Mouse (Mus musculus) liver, adult 2 months (tissue): ENCODE measurements around the gene Hist1h3e. TPM values are rescaled to one million over a fixed set of nuclear protein-coding genes. Genes with fewer than 3 reads are reported as not detected.
"Not testable (repeated sequence)": the region's sequence is repeated elsewhere in the genome, so short reads cannot be mapped to it uniquely, and the experiment has no call there.

Experiments
- DNase-seq: peaks from one replicate; pipeline ENCODE4 v3.0.0-alpha.2; 2011; ENCODE audit warnings: low read depth, low spot score; ENCODE audit errors: extremely low read depth
- H3K27ac ChIP-seq: fragments of 200-500 bp; replicated peaks from 2 replicates; pipeline ENCODE4 v1.5.1; 2012; ENCODE audit warnings: low read depth, mild to moderate bottlenecking, control low read depth, inconsistent platforms, low read length; ENCODE audit not compliant: insufficient read depth
- H3K27me3 ChIP-seq: fragments of 200-500 bp; 2 replicates; pipeline ENCODE4 v1.6.1; 2012; ENCODE audit warnings: mild to moderate bottlenecking, moderate library complexity, low read length, inconsistent platforms; ENCODE audit not compliant: control insufficient read depth, insufficient read depth
- H3K36me3 ChIP-seq: fragments of 200-500 bp; 2 replicates; pipeline ENCODE4 v1.6.1; 2012; ENCODE audit warnings: low read length, inconsistent platforms; ENCODE audit not compliant: control insufficient read depth, insufficient read depth
- H3K4me1 ChIP-seq: fragments of 200-500 bp; 2 replicates; pipeline ENCODE4 v1.6.1; 2011; ENCODE audit warnings: low read length; ENCODE audit not compliant: control insufficient read depth, insufficient read depth
- H3K4me3 ChIP-seq: fragments of 200-500 bp; 2 replicates; pipeline ENCODE4 v1.5.1; 2011; ENCODE audit warnings: low read depth, mild to moderate bottlenecking, control low read depth, low read length, moderate library complexity; ENCODE audit not compliant: insufficient read depth
- H3K79me2 ChIP-seq: fragments of 200-500 bp; 2 replicates; pipeline ENCODE4 v1.6.1; 2012; ENCODE audit warnings: inconsistent platforms, mild to moderate bottlenecking, low read length, moderate library complexity; ENCODE audit not compliant: control insufficient read depth, insufficient read depth
- H3K9ac ChIP-seq: fragments of 200-500 bp; 2 replicates; pipeline ENCODE4 v1.6.1; 2012; ENCODE audit warnings: low read depth, mild to moderate bottlenecking, control low read depth, inconsistent platforms, low read length
- CTCF ChIP-seq: fragments of 200-500 bp; IDR thresholded peaks from 2 replicates; pipeline ENCODE4 v1.5.1; 2011; ENCODE audit warnings: low read depth, low read length, control low read depth
- POLR2A ChIP-seq: fragments of 200-500 bp; IDR thresholded peaks from 2 replicates; pipeline ENCODE4 v1.6.1; 2011; ENCODE audit warnings: low read length, control low read depth; ENCODE audit not compliant: insufficient read depth; ENCODE audit errors: extremely low read depth
- WGBS: fragments of 180-500 bp; shearing (Covaris S2); methylation state at CpG from one replicate; pipeline ENCODE4 v1.1.7; 2018; 5-methylcytosine and 5-hydroxymethylcytosine counted together
- polyA plus RNA-seq: library from polyadenylated mRNA; depleted of rRNA; stranded (reverse); fragments of >200 nt; gene quantifications from 2 replicates; pipeline ENCODE4 v1.2.3, GENCODE M21; 2012
- total RNA-seq: library from RNA; depleted of rRNA; stranded (reverse); fragments of >200 nt; gene quantifications from 2 replicates; pipeline ENCODE4 v1.2.3, GENCODE M21; 2014

Hist1h3e gene
- total and polyA plus RNA-seq, 2 experiments, result 2.6 to 19.9 TPM

- no peak overlapping the region for H3K27ac ChIP-seq
- no peak overlapping the region for H3K4me3 ChIP-seq
- no peak for TF ChIP-seq POLR2A
- TF ChIP-seq CTCF, result no peak
- H3K79me2 ChIP-seq, result no peaks in the 10 kb centered on the region
- H3K36me3 ChIP-seq, result no peaks in the 10 kb centered on the region
- H3K4me1 ChIP-seq, result peaks cover 5% of the 10 kb centered on the region
- 76% methylated on average over 5 of the region's 5 CpGs for WGBS
- DNase-seq, result no peak
- H3K27me3 ChIP-seq, result no peaks in the 10 kb centered on the region
- no peak overlapping the region for H3K9ac ChIP-seq
These were observed 23.9 kb downstream of the Hist1h3e start for GRCm38 (mm10) chr13:23538249-23538648.

GRCm38 (mm10) chr13:23537006-23537710, 25.0 kb downstream of the Hist1h3e start:
- no peaks in the 10 kb centered on the region for H3K79me2 ChIP-seq
- no peak for DNase-seq
- no peaks in the 10 kb centered on the region for H3K36me3 ChIP-seq
- TF ChIP-seq POLR2A (no peak), CTCF (no peak)
- 89% methylated on average over 3 of the region's 3 CpGs for WGBS
- H3K4me3 ChIP-seq, result no peak overlapping the region
- H3K4me1 ChIP-seq, result peaks cover 11% of the 10 kb centered on the region
- no peaks in the 10 kb centered on the region for H3K27me3 ChIP-seq
- H3K9ac ChIP-seq, result no peak overlapping the region
- no peak overlapping the region for H3K27ac ChIP-seq

- no peaks in the 10 kb centered on the region for H3K36me3 ChIP-seq
- H3K9ac ChIP-seq, result no peak overlapping the region
- DNase-seq, result no peak
- H3K4me3 ChIP-seq, result no peak overlapping the region
- H3K79me2 ChIP-seq, result no peaks in the 10 kb centered on the region
- H3K27ac ChIP-seq, result no peak overlapping the region
- WGBS, result 32% methylated on average over 7 of the region's 7 CpGs
- H3K27me3 ChIP-seq, result no peaks in the 10 kb centered on the region
- H3K4me1 ChIP-seq, result peaks cover 11% of the 10 kb centered on the region
- TF ChIP-seq POLR2A (no peak), CTCF (no peak)
These were observed 25.9 kb downstream of the Hist1h3e start for GRCm38 (mm10) chr13:23536076-23536822.

GRCm38 (mm10) chr13:23535137-23536075, 26.8 kb downstream of the Hist1h3e start, which contains the start of gene Hist1h3g:
Gene Hist1h3g (plus strand): TSS chr13:23535422.
- H3K79me2 ChIP-seq, H3K27ac ChIP-seq: not testable (repeated sequence)

GRCm38 (mm10) chr13:23534368-23535131, 27.6 kb downstream of the Hist1h3e start:
- peaks cover 11% of the 10 kb centered on the region for H3K4me1 ChIP-seq
- no peak overlapping the region for H3K4me3 ChIP-seq
- no peak for TF ChIP-seq POLR2A
- no peak for TF ChIP-seq CTCF
- 1% methylated on average over 15 of the region's 15 CpGs for WGBS
- H3K27ac ChIP-seq, result no peak overlapping the region
- no peak overlapping the region for H3K9ac ChIP-seq
- no peaks in the 10 kb centered on the region for H3K36me3 ChIP-seq
- H3K79me2 ChIP-seq, result no peaks in the 10 kb centered on the region
- peak; percentile 87 for DNase-seq
- H3K27me3 ChIP-seq, result no peaks in the 10 kb centered on the region

More at GRCm38 (mm10) chr13:23535137-23536075, 26.8 kb downstream of the Hist1h3e start, which contains the start of gene Hist1h3g:
- peak; percentile 89 for DNase-seq
- H3K9ac ChIP-seq, H3K36me3 ChIP-seq, H3K27me3 ChIP-seq: not testable (repeated sequence)
- WGBS, result 2% methylated on average over 49 of the region's 62 CpGs
- peaks cover 11% of the 10 kb centered on the region for H3K4me1 ChIP-seq
- peak within 1 kb of the TSS; percentile 48 for H3K4me3 ChIP-seq

- peak; percentile 83 for DNase-seq
- H3K27me3 ChIP-seq, H3K79me2 ChIP-seq, H3K36me3 ChIP-seq: not testable (repeated sequence)
- Histone ChIP-seq H3K9ac (peak within 1 kb of the TSS; percentile 31; the same call in 1 of the 2 replicates), H3K4me3 (peak within 1 kb of the TSS; percentile 52), H3K27ac (peak within 1 kb of the TSS; percentile 61), H3K4me1 (peaks cover 11% of the 10 kb centered on the region)
- under 1% methylated on average over 31 of the region's 53 CpGs for WGBS
These were observed 28.4 kb downstream of the Hist1h3e start, which contains the start of gene Hist1h2af for GRCm38 (mm10) chr13:23533560-23534367. Gene Hist1h2af (plus strand): TSS chr13:23533906.
